Mouse (Mus musculus) small intestine, adult 2 months (tissue): ENCODE measurements around the gene Sec14l5. TPM values are rescaled to one million over a fixed set of nuclear protein-coding genes. Genes with fewer than 3 reads are reported as not detected.

Experiments
- H3K27ac ChIP-seq: fragments of 200-500 bp; 2 replicates; pipeline ENCODE4 v1.5.1; 2012; ENCODE audit warnings: low read depth, low read length, control low read depth, inconsistent platforms; ENCODE audit not compliant: insufficient read depth
- H3K27me3 ChIP-seq: fragments of 200-500 bp; 2 replicates; pipeline ENCODE4 v1.6.1; 2012; ENCODE audit warnings: mild to moderate bottlenecking, moderate library complexity, low read length, inconsistent platforms; ENCODE audit not compliant: control insufficient read depth, insufficient read depth
- H3K36me3 ChIP-seq: fragments of 200-500 bp; 2 replicates; pipeline ENCODE4 v1.6.1; 2012; ENCODE audit warnings: mild to moderate bottlenecking, low read length, control low read depth, inconsistent platforms; ENCODE audit not compliant: control insufficient read depth, insufficient read depth
- H3K4me1 ChIP-seq: fragments of 200-500 bp; 2 replicates; pipeline ENCODE4 v1.6.1; 2012; ENCODE audit warnings: low read length, inconsistent platforms, mixed read lengths; ENCODE audit not compliant: control insufficient read depth, insufficient read depth, insufficient read length
- H3K4me3 ChIP-seq: fragments of 200-500 bp; 2 replicates; pipeline ENCODE4 v1.5.1; 2012; ENCODE audit warnings: low read depth, mild to moderate bottlenecking, control low read depth, inconsistent platforms, low read length, moderate library complexity
- CTCF ChIP-seq: fragments of 200-500 bp; IDR thresholded peaks from 2 replicates; pipeline ENCODE4 v1.5.1; 2012; ENCODE audit warnings: low read depth, mild to moderate bottlenecking, control low read depth, inconsistent platforms, low read length, moderate library complexity, mixed read lengths; ENCODE audit not compliant: insufficient replicate concordance, insufficient read length; ENCODE audit errors: extremely low read depth
- POLR2A ChIP-seq: fragments of 200-500 bp; IDR thresholded peaks from 2 replicates; pipeline ENCODE4 v1.6.1; 2012; ENCODE audit warnings: low read depth, mild to moderate bottlenecking, control low read depth, inconsistent platforms, low read length, moderate library complexity
- WGBS: fragments of 180-500 bp; shearing (Covaris S2); methylation state at CpG from one replicate; pipeline ENCODE4 v1.1.7; 2018; 5-methylcytosine and 5-hydroxymethylcytosine counted together
- polyA plus RNA-seq: library from polyadenylated mRNA; depleted of rRNA; stranded (reverse); fragments of >200 nt; gene quantifications from 2 replicates; pipeline ENCODE4 v1.2.3, GENCODE M21; 2012; rRNA removed

Sec14l5 gene
- polyA plus RNA-seq, 1 experiment = not detected

- Histone ChIP-seq H3K4me3 (no peak overlapping the region), H3K27me3 (no peaks in the 10 kb centered on the region), H3K27ac (no peak overlapping the region), H3K4me1 (peaks cover 5% of the 10 kb centered on the region; the same call in 1 of the 2 replicates), H3K36me3 (no peaks in the 10 kb centered on the region)
- TF ChIP-seq CTCF = no peak
- no peak for TF ChIP-seq POLR2A
- WGBS = 62% methylated on average over 4 of the region's 4 CpGs
Observed at GRCm38 (mm10) chr16:5232982-5233381, 86.1 kb downstream of the Sec14l5 start.

DNA sequence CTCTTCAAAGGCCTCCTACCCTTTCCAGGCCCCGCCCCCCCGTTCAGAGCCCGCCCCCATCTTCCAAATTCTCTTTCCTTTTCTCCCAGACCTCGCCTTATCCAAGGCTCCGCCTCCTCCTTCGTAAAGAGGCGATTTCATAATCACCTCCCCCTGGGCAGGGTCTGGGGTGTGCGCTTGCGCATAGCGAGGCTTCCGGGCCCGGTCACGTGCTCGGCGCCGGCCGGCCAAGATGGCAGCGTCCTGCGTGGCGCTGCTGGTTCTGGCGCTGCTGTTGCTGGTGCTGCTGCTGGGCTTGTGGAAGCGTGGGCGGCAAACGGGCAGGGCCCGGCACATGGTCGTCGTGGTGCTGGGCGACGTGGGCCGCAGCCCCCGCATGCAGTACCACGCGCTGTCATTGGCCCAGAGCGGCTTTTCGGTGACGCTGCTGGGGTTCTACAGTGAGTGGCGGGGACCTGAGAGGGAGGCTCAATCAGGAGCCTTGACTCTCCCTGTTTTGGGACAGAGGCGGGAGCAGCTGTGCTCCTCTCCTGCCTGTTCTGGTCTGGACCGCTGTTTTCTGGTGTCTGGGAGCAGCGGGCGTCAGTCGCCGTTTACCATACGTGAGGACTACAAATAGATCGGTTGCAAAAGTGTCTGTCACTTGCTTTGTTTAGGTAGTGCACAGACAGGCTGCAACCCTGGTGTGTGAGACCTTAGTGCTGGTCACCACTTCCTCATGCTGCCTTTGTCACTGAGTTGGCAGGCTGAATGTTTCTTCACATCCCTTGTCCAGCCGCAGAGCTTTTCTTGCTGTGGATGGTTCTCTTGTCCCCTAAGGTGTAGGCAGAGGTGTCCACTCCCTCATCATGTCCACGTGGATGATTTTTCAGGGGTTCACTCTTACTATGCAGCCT, 86.8 kb downstream of the Sec14l5 start, which contains the start of gene Alg1:
Gene Alg1 (plus strand): TSS at position 204 of the 896 bp plus-strand sequence.
- under 1% methylated on average over 47 of the region's 47 CpGs for WGBS
- TF ChIP-seq POLR2A (peak; percentile 96), CTCF (no peak)
- Histone ChIP-seq H3K36me3 (no peaks in the 10 kb centered on the region), H3K4me3 (peak within 1 kb of the TSS; percentile 96), H3K27ac (peak within 1 kb of the TSS; percentile 5; the same call in 1 of the 2 replicates), H3K27me3 (no peaks in the 10 kb centered on the region), H3K4me1 (peaks cover 5% of the 10 kb centered on the region; the same call in 1 of the 2 replicates)

Other genes starting within 250 kb of the Sec14l5 start
- gene Nudt16l1, start 208.3 kb upstream of the Sec14l5 start, polyA plus RNA-seq = 23.7 and 42.6 TPM in 2 replicates
- 17.9 and 34.8 TPM in 2 replicates for gene Anks3, start 182.9 kb upstream of the Sec14l5 start, polyA plus RNA-seq
- gene Sept12, start 149.3 kb upstream of the Sec14l5 start, polyA plus RNA-seq = 0.15 TPM in 1 of 2 replicates, not detected in the other
- gene Smim22, start 139.8 kb upstream of the Sec14l5 start, polyA plus RNA-seq = 173 and 472 TPM in 2 replicates
- gene Rogdi, start 133.6 kb upstream of the Sec14l5 start, polyA plus RNA-seq = 41.3 and 68.4 TPM in 2 replicates
- gene Glyr1, start 97.2 kb upstream of the Sec14l5 start, polyA plus RNA-seq = 21.2 and 39.0 TPM in 2 replicates
- 14.8 and 25.8 TPM in 2 replicates for gene Ubn1, start 97.1 kb upstream of the Sec14l5 start, polyA plus RNA-seq
- gene Ppl, start 14.7 kb upstream of the Sec14l5 start, polyA plus RNA-seq = 1.1 and 1.6 TPM in 2 replicates
- gene Nagpa, start 56.9 kb downstream of the Sec14l5 start, polyA plus RNA-seq = 25.9 and 38.8 TPM in 2 replicates
- gene AU021092, start 75.2 kb downstream of the Sec14l5 start, polyA plus RNA-seq = 2.9 and 3.0 TPM in 2 replicates
- gene Alg1, start 86.5 kb downstream of the Sec14l5 start, polyA plus RNA-seq = 20.8 and 26.0 TPM in 2 replicates
- 24.9 and 26.1 TPM in 2 replicates for gene Eef2kmt, start 108.9 kb downstream of the Sec14l5 start, polyA plus RNA-seq